Mouse (Mus musculus): ENCODE results near the gene Elmsan1.

- TF ChIP-seq GATA1 (IDR thresholded peaks at IDR 0.05; ENCODE audit: borderline replicate concordance, low read length) (no peak), CTCF (IDR thresholded peaks at IDR 0.05; ENCODE audit: low read depth, low read length) (no peak), POLR2AphosphoS5 (IDR thresholded peaks at IDR 0.05; ENCODE audit: insufficient replicate concordance, low read depth, low read length) (no peak), TAL1 (conservative IDR thresholded peaks at IDR 0.05; ENCODE audit: low read depth, low read length) (no peak)
These were observed 107.9 kb downstream of the Elmsan1 start for GRCm38 (mm10) chr12:84110814-84111213.
